Mouse (Mus musculus): ENCODE data around the gene Slc35b1. TPM values are rescaled to one million over a fixed set of nuclear protein-coding genes. Genes with fewer than 3 reads are reported as not detected.

The Slc35b1 gene
- 37.7 and 40.5 TPM in 2 replicates for polyA plus RNA-seq (2015; fragmentation: Nextera tagmentation; extraction: Ambion mirVana)

- peak within 1 kb of the TSS; percentile 96 for H3K27ac ChIP-seq (ENCODE audit: low read length)
- peaks cover 17% of the 10 kb centered on the region for H3K4me1 ChIP-seq (ENCODE audit: control insufficient read depth, low read depth, low read length)
- ATAC-seq (ENCODE audit: low read depth), result peak; percentile 93
- no peaks in the 10 kb centered on the region for H3K9me3 ChIP-seq (replicated peaks; ENCODE audit: control insufficient read depth, low read length)
- H3K4me2 ChIP-seq (ENCODE audit: low read depth, low read length), result peak within 1 kb of the TSS; percentile 83
- H3K36me3 ChIP-seq (ENCODE audit: control insufficient read depth, insufficient read depth), result peaks cover 41% of the 10 kb centered on the region
- no peaks in the 10 kb centered on the region for H3K27me3 ChIP-seq (ENCODE audit: control insufficient read depth, insufficient read depth, low read depth, low read length)
- H3K9ac ChIP-seq (ENCODE audit: low read depth, low read length), result peak within 1 kb of the TSS; percentile 93
- under 1% methylated on average over 42 of the region's 42 CpGs for WGBS (ENCODE audit: insufficient replicate concordance)
- peak within 1 kb of the TSS; percentile 83 for H3K4me3 ChIP-seq (ENCODE audit: low read depth, low read length)
Measured at GRCm38 (mm10) chr11:95384319-95384972, at the start of gene Slc35b1. Gene Slc35b1 (plus strand): TSS chr11:95384692.

- H3K27ac ChIP-seq (ENCODE audit: low read length), result peak within 1 kb of the TSS; percentile 99
- H3K9ac ChIP-seq (ENCODE audit: low read depth, low read length), result peak within 1 kb of the TSS; percentile 96
- H3K4me3 ChIP-seq (ENCODE audit: low read depth, low read length), result peak within 1 kb of the TSS; percentile 94
- peaks cover 1% of the 10 kb centered on the region for H3K36me3 ChIP-seq (ENCODE audit: control insufficient read depth, insufficient read depth)
- H3K27me3 ChIP-seq (ENCODE audit: control insufficient read depth, insufficient read depth, low read depth, low read length), result no peaks in the 10 kb centered on the region
- H3K4me2 ChIP-seq (ENCODE audit: low read depth, low read length), result peak within 1 kb of the TSS; percentile 73
- peaks cover 44% of the 10 kb centered on the region for H3K4me1 ChIP-seq (ENCODE audit: control insufficient read depth, low read depth, low read length)
- no peaks in the 10 kb centered on the region for H3K9me3 ChIP-seq (replicated peaks; ENCODE audit: control insufficient read depth, low read length)
- 0% methylated on average over 16 of the region's 27 CpGs for WGBS (ENCODE audit: insufficient replicate concordance)
- peak; percentile 80 for ATAC-seq (ENCODE audit: low read depth)
Measured at GRCm38 (mm10) chr11:95336568-95337128, 47.8 kb upstream of the Slc35b1 start, which contains the start of gene Fam117a. Gene Fam117a (plus strand): TSS chr11:95337018.

GRCm38 (mm10) chr11:95337129-95337813, 47.2 kb upstream of the Slc35b1 start:
- Histone ChIP-seq H3K4me3 (ENCODE audit: low read depth, low read length) (peak overlapping the region; percentile 94), H3K4me2 (ENCODE audit: low read depth, low read length) (peak overlapping the region; percentile 73), H3K9me3 (replicated peaks; ENCODE audit: control insufficient read depth, low read length) (no peaks in the 10 kb centered on the region), H3K36me3 (ENCODE audit: control insufficient read depth, insufficient read depth) (peaks cover 6% of the 10 kb centered on the region), H3K4me1 (ENCODE audit: control insufficient read depth, low read depth, low read length) (peaks cover 46% of the 10 kb centered on the region), H3K27ac (ENCODE audit: low read length) (peak overlapping the region; percentile 99), H3K9ac (ENCODE audit: low read depth, low read length) (peak overlapping the region; percentile 96), H3K27me3 (ENCODE audit: control insufficient read depth, insufficient read depth, low read depth, low read length) (no peaks in the 10 kb centered on the region)
- under 1% methylated on average over 48 of the region's 50 CpGs for WGBS (ENCODE audit: insufficient replicate concordance)
- ATAC-seq (ENCODE audit: low read depth), result peak; percentile 12

- Histone ChIP-seq H3K9ac (ENCODE audit: low read depth, low read length) (peak overlapping the region; percentile 96), H3K9me3 (replicated peaks; ENCODE audit: control insufficient read depth, low read length) (no peaks in the 10 kb centered on the region), H3K4me3 (ENCODE audit: low read depth, low read length) (peak overlapping the region; percentile 94), H3K27me3 (ENCODE audit: control insufficient read depth, insufficient read depth, low read depth, low read length) (no peaks in the 10 kb centered on the region), H3K27ac (ENCODE audit: low read length) (peak overlapping the region; percentile 99), H3K4me1 (ENCODE audit: control insufficient read depth, low read depth, low read length) (peaks cover 47% of the 10 kb centered on the region), H3K4me2 (ENCODE audit: low read depth, low read length) (peak overlapping the region; percentile 73), H3K36me3 (ENCODE audit: control insufficient read depth, insufficient read depth) (peaks cover 9% of the 10 kb centered on the region)
- ATAC-seq (ENCODE audit: low read depth), result no peak
- WGBS (ENCODE audit: insufficient replicate concordance), result 7% methylated on average over 9 of the region's 9 CpGs
Measured at GRCm38 (mm10) chr11:95337846-95338342, 46.6 kb upstream of the Slc35b1 start.

- 13% methylated on average over 14 of the region's 14 CpGs for WGBS (ENCODE audit: insufficient replicate concordance)
- peak; percentile 70 for ATAC-seq (ENCODE audit: low read depth)
- Histone ChIP-seq H3K36me3 (ENCODE audit: control insufficient read depth, insufficient read depth) (peaks cover 13% of the 10 kb centered on the region), H3K9me3 (replicated peaks; ENCODE audit: control insufficient read depth, low read length) (no peaks in the 10 kb centered on the region), H3K9ac (ENCODE audit: low read depth, low read length) (peak overlapping the region; percentile 96), H3K27me3 (ENCODE audit: control insufficient read depth, insufficient read depth, low read depth, low read length) (no peaks in the 10 kb centered on the region), H3K4me2 (ENCODE audit: low read depth, low read length) (peak overlapping the region; percentile 73), H3K4me1 (ENCODE audit: control insufficient read depth, low read depth, low read length) (peaks cover 48% of the 10 kb centered on the region), H3K4me3 (ENCODE audit: low read depth, low read length) (peak overlapping the region; percentile 94), H3K27ac (ENCODE audit: low read length) (peak overlapping the region; percentile 99)
Measured at GRCm38 (mm10) chr11:95339471-95340021, 44.9 kb upstream of the Slc35b1 start.

- Histone ChIP-seq H3K27me3 (ENCODE audit: control insufficient read depth, insufficient read depth, low read depth, low read length) (no peaks in the 10 kb centered on the region), H3K27ac (ENCODE audit: low read length) (peak overlapping the region; percentile 99), H3K36me3 (ENCODE audit: control insufficient read depth, insufficient read depth) (peaks cover 16% of the 10 kb centered on the region), H3K4me1 (ENCODE audit: control insufficient read depth, low read depth, low read length) (peaks cover 48% of the 10 kb centered on the region), H3K9ac (ENCODE audit: low read depth, low read length) (peak overlapping the region; percentile 96), H3K4me3 (ENCODE audit: low read depth, low read length) (peak overlapping the region; percentile 94), H3K4me2 (ENCODE audit: low read depth, low read length) (peak overlapping the region; percentile 73), H3K9me3 (replicated peaks; ENCODE audit: control insufficient read depth, low read length) (no peaks in the 10 kb centered on the region)
- WGBS (ENCODE audit: insufficient replicate concordance), result 37% methylated on average over 1 of the region's 1 CpGs
- no peak for ATAC-seq (ENCODE audit: low read depth)
Measured at GRCm38 (mm10) chr11:95340259-95340658, 44.2 kb upstream of the Slc35b1 start.

- H3K4me2 ChIP-seq (ENCODE audit: low read depth, low read length), result peak overlapping the region; percentile 73
- H3K36me3 ChIP-seq (ENCODE audit: control insufficient read depth, insufficient read depth), result peaks cover 20% of the 10 kb centered on the region
- H3K9me3 ChIP-seq (replicated peaks; ENCODE audit: control insufficient read depth, low read length), result no peaks in the 10 kb centered on the region
- peak overlapping the region; percentile 94 for H3K4me3 ChIP-seq (ENCODE audit: low read depth, low read length)
- H3K4me1 ChIP-seq (ENCODE audit: control insufficient read depth, low read depth, low read length), result peaks cover 45% of the 10 kb centered on the region
- H3K27ac ChIP-seq (ENCODE audit: low read length), result peak overlapping the region; percentile 99
- no peaks in the 10 kb centered on the region for H3K27me3 ChIP-seq (ENCODE audit: control insufficient read depth, insufficient read depth, low read depth, low read length)
- no peak for ATAC-seq (ENCODE audit: low read depth)
- peak overlapping the region; percentile 96 for H3K9ac ChIP-seq (ENCODE audit: low read depth, low read length)
- 34% methylated on average over 5 of the region's 5 CpGs for WGBS (ENCODE audit: insufficient replicate concordance)
Measured at GRCm38 (mm10) chr11:95340664-95341063, 43.8 kb upstream of the Slc35b1 start.

- WGBS (ENCODE audit: insufficient replicate concordance), result 63% methylated on average over 4 of the region's 4 CpGs
- Histone ChIP-seq H3K27ac (ENCODE audit: low read length) (peak overlapping the region; percentile 99), H3K4me3 (ENCODE audit: low read depth, low read length) (peak overlapping the region; percentile 94), H3K4me2 (ENCODE audit: low read depth, low read length) (peak overlapping the region; percentile 73), H3K9ac (ENCODE audit: low read depth, low read length) (peak overlapping the region; percentile 96), H3K4me1 (ENCODE audit: control insufficient read depth, low read depth, low read length) (peaks cover 44% of the 10 kb centered on the region), H3K27me3 (ENCODE audit: control insufficient read depth, insufficient read depth, low read depth, low read length) (no peaks in the 10 kb centered on the region), H3K9me3 (replicated peaks; ENCODE audit: control insufficient read depth, low read length) (no peaks in the 10 kb centered on the region), H3K36me3 (ENCODE audit: control insufficient read depth, insufficient read depth) (peaks cover 45% of the 10 kb centered on the region)
- ATAC-seq (ENCODE audit: low read depth), result no peak
Measured at GRCm38 (mm10) chr11:95343180-95343579, 41.3 kb upstream of the Slc35b1 start.

All from liver, embryonic 16.5 days (tissue).